Mouse (Mus musculus) heart, postnatal 36 days (tissue): Measurements from ENCODE around the gene Rusc2. TPM values are rescaled to one million over a fixed set of nuclear protein-coding genes. Genes with fewer than 3 reads are reported as not detected.

Source experiments
- DNase-seq, 2 experiments: peaks; one replicate each; pipeline ENCODE4 v3.0.0; 2021 to 2022
- intact Hi-C: fragments of 180-260 bp; cut with DNase I; formaldehyde crosslinking; loops from one replicate; pipeline ENCODE4 v1.15.1; 2025
- total RNA-seq, 2 experiments: library from RNA; stranded (reverse); gene quantifications; 2 replicates each; pipeline ENCODE4 v1.2.3; 2021

Gene Rusc2
- 10 to 100 TPM; 45.5 to 46.0 TPM for total RNA-seq

GRCm38 (mm10) chr4:43381408-43382154 lies at the start of gene Rusc2:
Gene Rusc2, plus strand, starts transcription at chr4:43381979.
- DNase-seq, result peak; percentile 93 to 96
- intact Hi-C loops, result loop anchor here (1.0 to 5.0 kb wide), 6 partner anchors 13 to 334 kb away; partner anchors contain the start of gene Atp8b5

- intact Hi-C loops, result no loop called here
- DNase-seq, result no peak
Observed at GRCm38 (mm10) chr4:43334771-43335170, 47.0 kb upstream of the Rusc2 start.

GRCm38 (mm10) chr4:43336176-43336575 lies 45.6 kb upstream of the Rusc2 start:
- intact Hi-C loops, result no loop called here
- DNase-seq, result no peak

- DNase-seq, result peak in 1 of 2 experiments; percentile 10
- intact Hi-C loops, result no loop called here
Observed at GRCm38 (mm10) chr4:43340096-43340804, 41.5 kb upstream of the Rusc2 start.

- intact Hi-C loops, result no loop called here
- DNase-seq, result no peak
Observed at GRCm38 (mm10) chr4:43341276-43341891, 40.4 kb upstream of the Rusc2 start.

- no peak for DNase-seq
- intact Hi-C loops, result no loop called here
Observed at GRCm38 (mm10) chr4:43342443-43342842, 39.3 kb upstream of the Rusc2 start.

- intact Hi-C loops, result no loop called here
- no peak for DNase-seq
Observed at GRCm38 (mm10) chr4:43344932-43345331, 36.8 kb upstream of the Rusc2 start.

GRCm38 (mm10) chr4:43349206-43349605 lies 32.6 kb upstream of the Rusc2 start:
- no peak for DNase-seq
- intact Hi-C loops, result no loop called here

- intact Hi-C loops, result no loop called here
- no peak for DNase-seq
Observed at GRCm38 (mm10) chr4:43350038-43350560, 31.7 kb upstream of the Rusc2 start.

- intact Hi-C loops, result no loop called here
- no peak for DNase-seq
Observed at GRCm38 (mm10) chr4:43353662-43354061, 28.1 kb upstream of the Rusc2 start.

GRCm38 (mm10) chr4:43364914-43365560 lies 16.7 kb upstream of the Rusc2 start:
- intact Hi-C loops, result no loop called here
- DNase-seq, result no peak

- intact Hi-C loops, result no loop called here
- no peak for DNase-seq
Observed at GRCm38 (mm10) chr4:43367295-43367694, 14.5 kb upstream of the Rusc2 start.

GRCm38 (mm10) chr4:43367787-43368186 lies 14.0 kb upstream of the Rusc2 start:
- DNase-seq, result no peak
- intact Hi-C loops, result no loop called here

- intact Hi-C loops, result no loop called here
- DNase-seq, result no peak
Observed at GRCm38 (mm10) chr4:43371406-43371805, 10.4 kb upstream of the Rusc2 start.

- intact Hi-C loops, result no loop called here
- DNase-seq, result no peak
Observed at GRCm38 (mm10) chr4:43372155-43372554, 9.6 kb upstream of the Rusc2 start.

GRCm38 (mm10) chr4:43374266-43374665 lies 7.5 kb upstream of the Rusc2 start:
- no peak for DNase-seq
- intact Hi-C loops, result no loop called here

GRCm38 (mm10) chr4:43379601-43380000 lies 2.2 kb upstream of the Rusc2 start:
- intact Hi-C loops, result no loop called here
- DNase-seq, result no peak

GRCm38 (mm10) chr4:43380951-43381350 lies 828 bp upstream of the Rusc2 start:
- intact Hi-C loops, result loop anchor here (1.0 to 5.0 kb wide), 3 partner anchors 39 to 114 kb away; partner anchors contain the start of gene Atp8b5
- DNase-seq, result no peak

- DNase-seq, result peak in 1 of 2 experiments; percentile 36
- intact Hi-C loops, result loop anchor here (1.0 to 5.0 kb wide), 4 partner anchors 12 to 335 kb away; no protein-coding TSS in a partner anchor
Observed at GRCm38 (mm10) chr4:43382155-43383020, 609 bp downstream of the Rusc2 start.
